Mouse (Mus musculus) induced T-regulatory cell, adult 2 months (primary cell): ENCODE measurements around the gene Myo15b.

Source experiments
- DNase-seq: peaks from one replicate; pipeline ENCODE4 v3.0.0-alpha.2; 2012; ENCODE audit warnings: low read depth

Myo15b gene

GRCm38 (mm10) chr11:115903384-115904230 is 45.4 kb downstream of the Myo15b start:
- DNase-seq, result no peak

- no peak for DNase-seq
Observed at GRCm38 (mm10) chr11:115904231-115904955, 46.2 kb downstream of the Myo15b start.

- no peak for DNase-seq
Observed at GRCm38 (mm10) chr11:115904956-115905790, 47.0 kb downstream of the Myo15b start.

GRCm38 (mm10) chr11:115906116-115906515 is 47.9 kb downstream of the Myo15b start:
- DNase-seq, result no peak

- no peak for DNase-seq
Observed at GRCm38 (mm10) chr11:115906521-115906920, 48.3 kb downstream of the Myo15b start.

- DNase-seq, result no peak
Observed at GRCm38 (mm10) chr11:115911134-115911561, 52.9 kb downstream of the Myo15b start.

GRCm38 (mm10) chr11:115911632-115912376 is 53.6 kb downstream of the Myo15b start, which contains the start of gene Smim6:
Smim6 (plus strand) TSS chr11:115912017.
- no peak for DNase-seq

GRCm38 (mm10) chr11:115916579-115916978 is 58.4 kb downstream of the Myo15b start:
- DNase-seq, result no peak

- no peak for DNase-seq
Observed at GRCm38 (mm10) chr11:115918637-115919036, 60.4 kb downstream of the Myo15b start.

GRCm38 (mm10) chr11:115919073-115919472 is 60.9 kb downstream of the Myo15b start:
- no peak for DNase-seq

GRCm38 (mm10) chr11:115920110-115920818 is 62.1 kb downstream of the Myo15b start:
- DNase-seq, result peak; percentile 76

GRCm38 (mm10) chr11:115921986-115922385 is 63.8 kb downstream of the Myo15b start:
- no peak for DNase-seq

- DNase-seq, result no peak
Observed at GRCm38 (mm10) chr11:115929031-115929430, 70.8 kb downstream of the Myo15b start.

- no peak for DNase-seq
Observed at GRCm38 (mm10) chr11:115929818-115930217, 71.6 kb downstream of the Myo15b start.

- DNase-seq, result no peak
Observed at GRCm38 (mm10) chr11:115931235-115931634, 73.0 kb downstream of the Myo15b start.

- peak; percentile 99 for DNase-seq
Observed at GRCm38 (mm10) chr11:115933108-115933746, 75.0 kb downstream of the Myo15b start, which contains the start of the genes Sap30bp and Recql5. Sap30bp (plus strand) TSS chr11:115933282. Recql5 (minus strand) TSS chr11:115933477.

GRCm38 (mm10) chr11:115933747-115934110 is 75.5 kb downstream of the Myo15b start:
- no peak for DNase-seq

- peak; percentile 87 for DNase-seq
Observed at GRCm38 (mm10) chr11:115939690-115940329, 81.6 kb downstream of the Myo15b start.

GRCm38 (mm10) chr11:115941980-115942379 is 83.8 kb downstream of the Myo15b start:
- no peak for DNase-seq
